Mouse (Mus musculus) liver, embryonic 11.5 days (tissue): ENCODE results near the gene Snx33. TPM values are rescaled to one million over a fixed set of nuclear protein-coding genes. Genes with fewer than 3 reads are reported as not detected.
"Not testable (repeated sequence)": the region's sequence is repeated elsewhere in the genome, so short reads cannot be mapped to it uniquely, and the experiment has no call there.

Experiments used
- ATAC-seq: fragments of 200-750 bp; cut with Nextera tagmentation; replicated peaks from 2 replicates; pipeline ENCODE4 v1.8.0; 2017; ENCODE audit warnings: moderate number of reproducible peaks, mild to moderate bottlenecking, moderate TSS enrichment, moderate library complexity; ENCODE audit not compliant: low FRiP score
- DNase-seq: peaks from one replicate; pipeline ENCODE4 v3.0.0-alpha.2; 2017; ENCODE audit warnings: low spot score
- H3K27ac ChIP-seq: fragments of 300-500 bp; sonication (generic); 2 replicates; pipeline ENCODE4 v1.5.1; 2014; ENCODE audit warnings: mild to moderate bottlenecking, low read depth, low read length, control low read depth
- H3K27me3 ChIP-seq: fragments of 300-500 bp; sonication (generic); replicated peaks from 2 replicates; pipeline ENCODE4 v1.6.1; 2014; ENCODE audit warnings: low read length, mixed read lengths; ENCODE audit not compliant: control insufficient read depth, insufficient read depth
- H3K36me3 ChIP-seq: fragments of 300-500 bp; sonication (generic); 2 replicates; pipeline ENCODE4 v1.6.1; 2014; ENCODE audit warnings: mild to moderate bottlenecking, low read length, moderate library complexity, mixed read lengths; ENCODE audit not compliant: control insufficient read depth, insufficient read depth
- H3K4me1 ChIP-seq: fragments of 300-500 bp; sonication (generic); replicated peaks from 2 replicates; pipeline ENCODE4 v1.6.1; 2014; ENCODE audit warnings: low read length, mixed read lengths; ENCODE audit not compliant: control insufficient read depth, insufficient read depth
- H3K4me2 ChIP-seq: fragments of 300-500 bp; sonication (generic); 2 replicates; pipeline ENCODE4 v1.6.1; 2014; ENCODE audit warnings: mild to moderate bottlenecking, control low read depth, moderate library complexity
- H3K4me3 ChIP-seq: fragments of 300-500 bp; sonication (generic); 2 replicates; pipeline ENCODE4 v1.5.1; 2014; ENCODE audit warnings: low read depth, low read length, control low read depth
- H3K9ac ChIP-seq: fragments of 300-500 bp; sonication (generic); 2 replicates; pipeline ENCODE4 v1.6.1; 2014; ENCODE audit warnings: low read depth, low read length, control low read depth
- H3K9me3 ChIP-seq: fragments of 300-500 bp; sonication (generic); 2 replicates; pipeline ENCODE4 v1.6.1; 2016; ENCODE audit warnings: low read length, inconsistent platforms, mixed read lengths; ENCODE audit not compliant: control insufficient read depth
- WGBS: fragments of 180-500 bp; shearing (Covaris S2); extraction: QIAGEN DNeasy Blood & Tissue Kit; methylation state at CpG from one replicate; pipeline ENCODE4 v1.1.7; 2014; 5-methylcytosine and 5-hydroxymethylcytosine counted together
- polyA plus RNA-seq: library from polyadenylated mRNA; unstranded; fragments of >200 nt; fragmentation: Nextera tagmentation; extraction: Ambion mirVana; gene quantifications from 2 replicates; pipeline ENCODE4 v1.2.1, GENCODE M21; 2014

Gene Snx33
- polyA plus RNA-seq, 1 experiment from 2014 or later, result 3.9 TPM

- Histone ChIP-seq H3K4me2 (peak within 1 kb of the TSS; percentile 69), H3K9me3 (no peaks in the 10 kb centered on the region), H3K4me1 (peaks cover 5% of the 10 kb centered on the region; the same call in 1 of the 2 replicates), H3K27me3 (no peaks in the 10 kb centered on the region), H3K9ac (peak within 1 kb of the TSS; percentile 74), H3K36me3 (0 out of 2 replicates have a peak, but pooled peaks cover 1% of the 10 kb centered on the region), H3K27ac (peak within 1 kb of the TSS; percentile 83), H3K4me3 (peak within 1 kb of the TSS; percentile 67)
- DNase-seq, result peak; percentile 94
- under 1% methylated on average over 50 of the region's 50 CpGs for WGBS
- ATAC-seq, result peak; percentile 100
These were observed 22.5 kb upstream of the Snx33 start, which contains the start of gene Snupn for GRCm38 (mm10) chr9:56950414-56951400. Gene Snupn, plus strand, starts transcription at chr9:56950878.

DNA sequence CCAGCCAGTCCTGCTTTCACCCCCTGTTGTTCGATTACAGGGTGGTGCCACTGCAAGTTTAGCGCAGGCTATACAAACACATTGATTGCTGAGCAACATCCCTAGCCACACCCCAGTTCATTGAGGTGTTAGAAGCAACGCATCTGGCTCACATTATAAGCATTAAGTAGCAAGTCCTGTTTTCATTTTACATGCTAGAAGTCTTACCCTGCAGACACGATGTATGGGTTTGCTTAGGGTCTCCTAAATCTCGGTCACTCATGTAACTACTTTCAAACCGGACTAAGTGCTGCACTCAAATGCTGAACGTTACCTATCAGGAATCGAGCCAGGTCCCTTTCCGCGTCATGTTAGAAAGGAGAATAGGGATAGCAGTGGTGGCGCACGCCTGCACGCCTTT, 21.6 kb upstream of the Snx33 start:
- H3K27me3 ChIP-seq, result no peaks in the 10 kb centered on the region
- H3K27ac ChIP-seq, result no peak overlapping the region
- H3K9me3 ChIP-seq, result no peaks in the 10 kb centered on the region
- DNase-seq (no peak), ATAC-seq (no peak)
- peak overlapping the region; percentile 48 for H3K9ac ChIP-seq
- H3K4me2 ChIP-seq, result peak overlapping the region; percentile 69
- WGBS, result 22% methylated on average over 13 of the region's 13 CpGs
- H3K36me3 ChIP-seq, result no peaks in the 10 kb centered on the region
- H3K4me3 ChIP-seq, result peak overlapping the region; percentile 42
- H3K4me1 ChIP-seq, result peaks cover 5% of the 10 kb centered on the region; the same call in 1 of the 2 replicates

DNA sequence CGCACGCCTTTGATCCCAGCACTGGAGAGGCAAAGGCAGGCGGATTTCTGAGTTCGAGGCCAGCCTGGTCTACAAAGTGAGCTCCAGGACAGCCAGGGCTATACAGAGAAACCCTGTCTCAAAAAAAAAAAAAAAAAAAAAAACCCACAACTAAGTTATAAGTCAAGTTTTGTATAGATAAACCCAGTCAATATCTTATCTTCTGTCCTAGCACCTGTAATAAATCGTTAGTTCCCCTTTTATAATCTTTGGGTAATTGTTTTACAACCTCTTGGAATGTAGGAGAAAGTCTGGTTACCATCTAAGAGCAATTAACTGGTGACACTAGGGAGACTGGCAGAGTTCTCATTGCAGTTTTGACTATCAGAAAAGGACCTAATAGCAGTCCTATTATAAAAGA, 20.5 kb upstream of the Snx33 start:
- H3K4me3 ChIP-seq, H3K9me3 ChIP-seq, H3K4me2 ChIP-seq, H3K4me1 ChIP-seq, H3K27ac ChIP-seq, H3K36me3 ChIP-seq, H3K27me3 ChIP-seq, ATAC-seq, DNase-seq, H3K9ac ChIP-seq: not testable (repeated sequence)
- WGBS, result 62% methylated on average over 5 of the region's 5 CpGs

DNA sequence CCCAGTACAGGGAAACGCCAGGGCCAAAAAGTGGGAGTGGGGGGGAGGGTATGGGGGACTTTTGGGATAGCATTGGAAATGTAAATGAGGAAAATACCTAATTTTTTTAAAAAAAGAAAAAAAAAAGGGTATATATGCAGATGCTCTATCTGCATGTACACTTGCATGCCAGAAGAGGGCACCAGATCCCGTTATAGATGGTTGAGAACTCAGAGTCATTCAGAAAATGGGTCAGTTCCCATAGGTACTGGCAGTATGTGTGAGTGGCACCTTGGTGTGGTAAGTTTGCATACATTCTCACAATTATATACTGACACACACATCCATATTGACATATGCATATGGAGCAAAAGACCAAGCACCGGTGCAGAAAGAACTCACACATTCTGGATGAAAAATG, 19.3 kb upstream of the Snx33 start:
- H3K27ac ChIP-seq, H3K4me1 ChIP-seq, H3K4me2 ChIP-seq, H3K9ac ChIP-seq, ATAC-seq, H3K9me3 ChIP-seq, H3K4me3 ChIP-seq, H3K36me3 ChIP-seq, H3K27me3 ChIP-seq, DNase-seq: not testable (repeated sequence)
- WGBS, result 17% methylated on average over 3 of the region's 3 CpGs

GRCm38 (mm10) chr9:56938374-56938773, 10.2 kb upstream of the Snx33 start:
- peak overlapping the region; percentile 87; the same call in 1 of the 2 replicates for H3K27ac ChIP-seq
- H3K9me3 ChIP-seq, result no peaks in the 10 kb centered on the region
- DNase-seq, result no peak
- H3K36me3 ChIP-seq, result no peaks in the 10 kb centered on the region
- H3K27me3 ChIP-seq, result no peaks in the 10 kb centered on the region
- H3K4me2 ChIP-seq, result peak overlapping the region; percentile 87
- H3K9ac ChIP-seq, result peak overlapping the region; percentile 89
- peaks cover 4% of the 10 kb centered on the region; the same call in 1 of the 2 replicates for H3K4me1 ChIP-seq
- under 1% methylated on average over 7 of the region's 7 CpGs for WGBS
- no peak for ATAC-seq
- peak overlapping the region; percentile 89 for H3K4me3 ChIP-seq

DNA sequence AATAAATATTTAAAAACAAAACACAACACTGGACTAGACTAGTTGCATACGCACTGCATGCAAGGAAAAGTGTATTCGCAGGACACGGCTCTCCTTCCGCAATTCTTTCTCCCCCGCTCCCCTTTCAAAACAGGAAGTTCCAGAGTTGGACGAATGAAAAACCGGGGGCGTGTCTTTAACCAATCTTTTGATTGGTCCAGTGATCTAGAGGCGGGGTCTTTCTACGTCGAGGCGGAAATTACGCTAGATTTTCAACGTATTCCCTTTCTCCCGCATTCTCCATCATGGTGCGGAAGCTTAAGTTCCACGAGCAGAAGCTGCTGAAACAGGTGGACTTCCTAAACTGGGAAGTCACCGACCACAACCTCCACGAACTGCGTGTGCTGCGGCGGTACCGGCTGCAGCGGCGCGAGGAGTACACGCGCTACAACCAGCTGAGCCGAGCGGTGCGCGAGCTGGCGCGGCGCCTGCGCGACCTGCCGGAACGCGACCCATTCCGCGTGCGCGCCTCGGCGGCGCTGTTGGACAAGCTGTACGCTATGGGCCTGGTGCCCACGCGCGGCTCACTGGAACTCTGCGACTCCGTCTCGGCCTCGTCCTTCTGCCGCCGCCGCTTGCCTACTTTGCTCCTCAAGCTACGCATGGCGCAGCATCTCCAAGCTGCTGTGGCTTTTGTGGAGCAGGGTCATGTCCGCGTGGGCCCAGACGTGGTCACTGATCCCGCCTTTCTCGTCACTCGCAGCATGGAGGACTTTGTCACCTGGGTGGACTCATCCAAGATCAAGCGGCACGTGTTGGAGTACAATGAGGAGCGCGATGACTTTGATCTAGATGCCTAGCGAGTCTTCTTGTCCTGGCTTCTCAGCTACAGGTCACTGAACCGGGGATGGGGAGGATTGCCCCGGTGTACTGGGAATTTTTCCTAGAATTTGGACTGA, 9.3 kb upstream of the Snx33 start, which contains the start of gene Imp3:
Gene Imp3 (plus strand): TSS at position 253 of the 938 bp plus-strand sequence.
- H3K4me2 ChIP-seq, result peak within 1 kb of the TSS; percentile 87
- peak within 1 kb of the TSS; percentile 89 for H3K4me3 ChIP-seq
- H3K9ac ChIP-seq, result peak within 1 kb of the TSS; percentile 89
- under 1% methylated on average over 73 of the region's 73 CpGs for WGBS
- peaks cover 4% of the 10 kb centered on the region; the same call in 1 of the 2 replicates for H3K4me1 ChIP-seq
- peak; percentile 81 for DNase-seq
- H3K27ac ChIP-seq, result peak within 1 kb of the TSS; percentile 87
- no peaks in the 10 kb centered on the region for H3K9me3 ChIP-seq
- H3K27me3 ChIP-seq, result no peaks in the 10 kb centered on the region
- peak; percentile 90 for ATAC-seq
- H3K36me3 ChIP-seq, result no peaks in the 10 kb centered on the region

DNA sequence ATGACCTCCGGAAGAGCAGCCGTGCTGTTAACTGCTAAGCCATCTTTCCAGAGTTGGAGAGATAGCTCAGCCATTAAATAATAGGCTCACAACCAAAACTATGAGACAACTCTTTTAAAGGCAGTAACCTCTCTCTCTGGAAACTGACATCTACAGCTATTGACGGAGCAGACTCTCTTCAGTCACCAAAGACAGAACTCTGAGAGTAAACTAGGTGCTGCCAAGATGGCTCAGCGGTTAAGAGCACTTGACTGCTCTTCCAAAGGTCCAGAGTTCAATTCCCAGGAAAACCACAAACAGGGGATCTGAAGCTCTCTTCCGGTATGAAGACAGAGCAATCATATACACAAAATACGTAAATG, 8.7 kb upstream of the Snx33 start:
- H3K36me3 ChIP-seq, result no peaks in the 10 kb centered on the region
- no peaks in the 10 kb centered on the region for H3K9me3 ChIP-seq
- peak overlapping the region; percentile 89 for H3K4me3 ChIP-seq
- H3K27ac ChIP-seq, result peak overlapping the region; percentile 87; the same call in 1 of the 2 replicates
- no peaks in the 10 kb centered on the region for H3K27me3 ChIP-seq
- no peak for DNase-seq
- peak; percentile 16; the same call in 1 of the 2 replicates for ATAC-seq
- 11% methylated on average over 6 of the region's 6 CpGs for WGBS
- peak overlapping the region; percentile 60 for H3K9ac ChIP-seq
- peaks cover 4% of the 10 kb centered on the region; the same call in 1 of the 2 replicates for H3K4me1 ChIP-seq
- H3K4me2 ChIP-seq, result peak overlapping the region; percentile 72

DNA sequence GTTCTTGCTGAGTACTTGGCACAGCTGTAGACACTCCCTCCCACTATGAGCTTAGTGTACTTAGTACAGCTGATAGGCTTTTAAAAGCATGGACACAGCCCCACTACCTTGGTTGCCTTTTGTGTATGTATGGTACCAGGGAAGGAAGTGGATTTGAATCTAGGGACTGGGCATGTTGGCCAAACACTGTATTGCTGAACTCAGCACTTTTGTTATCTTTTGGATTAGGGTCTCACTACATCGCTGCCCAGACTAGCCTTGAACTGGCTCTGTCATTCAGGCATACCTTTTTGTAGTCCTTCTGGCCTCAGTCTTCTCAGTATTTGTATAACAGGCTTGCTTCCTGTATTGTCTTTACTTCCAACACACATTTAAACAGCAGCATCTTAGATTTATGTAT, 2.4 kb upstream of the Snx33 start:
- no peaks in the 10 kb centered on the region for H3K9me3 ChIP-seq
- H3K4me2 ChIP-seq, result no peak overlapping the region
- H3K4me1 ChIP-seq, result peaks cover 3% of the 10 kb centered on the region
- H3K27ac ChIP-seq, result no peak overlapping the region
- H3K4me3 ChIP-seq, result no peak overlapping the region
- H3K9ac ChIP-seq, result no peak overlapping the region
- DNase-seq, result no peak
- ATAC-seq, result no peak
- H3K27me3 ChIP-seq, result no peaks in the 10 kb centered on the region
- WGBS, result 43% methylated on average over 1 of the region's 1 CpGs
- H3K36me3 ChIP-seq, result no peaks in the 10 kb centered on the region
